Comparison of ENCODE assay signal across 17 mouse cellular contexts in genomic region chr11:79823631-79824310, GRCm38 (mm10).
DNase-seq lines count a peak whose midpoint lies in the region; ATAC-seq and TF ChIP-seq lines count a peak whose summit lies in the region.
"Had no signal": no experiment of that assay in that cellular context is flagged by ENCODE, and none has a peak within 500 bp of the region (broad histone marks: within the 10 kb centered on the region; RNA-seq: fewer than 3 reads in every experiment).

No protein-coding gene starts in this region.

- peak; percentile 44 for DNase-seq in gastrocnemius, adult 2 months
- no peak for DNase-seq in gastrocnemius, postnatal 4 days (ENCODE audit: low spot score in 2 of 2)
- DNase-seq in liver, adult 2 months (ENCODE audit: extremely low read depth, low read depth, low spot score): peak; percentile 72
- DNase-seq in liver, postnatal 0 days: no peak
- peak; percentile 36 for DNase-seq in adrenal gland, postnatal 25 days
- peak; percentile 65 to 84 for DNase-seq in kidney, postnatal 25 days
- DNase-seq in embryo, embryonic 9.5 days (ENCODE audit: extremely low spot score): no peak
- DNase-seq in layer of hippocampus, adult 8-10 months (ENCODE audit: low spot score in 2 of 2): no peak
- DNase-seq: layer of hippocampus, adult 9-11 months; lung, postnatal 14 days had no signal

- intact Hi-C loops in gastrocnemius, adult 2 months (cut with DNase I): no loop called here

- 63% methylated on average over 11 of the region's 11 CpGs for WGBS in liver, adult 2 months
- 78% methylated on average over 11 of the region's 11 CpGs for WGBS in liver, postnatal 0 days (ENCODE audit: insufficient replicate concordance)

- no peaks in the 10 kb centered on the region for H3K36me3 ChIP-seq in liver, adult 2 months (ENCODE audit: control insufficient read depth, insufficient read depth, low read length)
- no peaks in the 10 kb centered on the region for H3K36me3 ChIP-seq in liver, postnatal 0 days (replicated peaks; ENCODE audit: insufficient read depth, low read length)
- H3K36me3 ChIP-seq: heart, embryonic 10.5 days; limb, embryonic 13.5 days; liver, embryonic 15.5 days; neural tube, embryonic 12.5 days had no signal

- TF ChIP-seq POLR2A in liver, adult 2 months (IDR thresholded peaks at IDR 0.05; ENCODE audit: extremely low read depth, insufficient read depth, low read length): no peak

- H3K4me3 ChIP-seq in gastrocnemius, adult 2 months: no peak overlapping the region
- no peak overlapping the region for H3K4me3 ChIP-seq in liver, adult 2 months (ENCODE audit: insufficient read depth, low read depth, low read length)
- H3K4me3 ChIP-seq in liver, postnatal 0 days (ENCODE audit: low read depth, low read length): no peak overlapping the region
- H3K4me3 ChIP-seq: forebrain, embryonic 13.5 days; heart, embryonic 10.5 days; limb, embryonic 13.5 days; liver, embryonic 15.5 days; neural tube, embryonic 12.5 days had no signal

- ATAC-seq in liver, postnatal 0 days: no peak
- ATAC-seq: forebrain, embryonic 13.5 days; intestine, postnatal 0 days had no signal

- H3K4me2 ChIP-seq in liver, postnatal 0 days (ENCODE audit: low read depth, low read length): no peak overlapping the region
- H3K4me2 ChIP-seq: forebrain, embryonic 13.5 days; hindbrain, embryonic 14.5 days; limb, embryonic 13.5 days; liver, embryonic 15.5 days; neural tube, embryonic 12.5 days had no signal

- no peaks in the 10 kb centered on the region; the same call in 1 of the 2 replicates for H3K4me1 ChIP-seq in liver, adult 2 months (ENCODE audit: control insufficient read depth, insufficient read depth, low read length)
- no peaks in the 10 kb centered on the region for H3K4me1 ChIP-seq in liver, postnatal 0 days (ENCODE audit: insufficient read depth)
- H3K4me1 ChIP-seq: forebrain, embryonic 13.5 days; liver, embryonic 15.5 days; neural tube, embryonic 12.5 days had no signal

- no peaks in the 10 kb centered on the region for H3K27me3 ChIP-seq in liver, adult 2 months (ENCODE audit: control insufficient read depth, insufficient read depth, low read length)
- H3K27me3 ChIP-seq in liver, postnatal 0 days (ENCODE audit: insufficient read depth, low read length): no peaks in the 10 kb centered on the region
- H3K27me3 ChIP-seq: forebrain, embryonic 13.5 days; limb, embryonic 13.5 days; neural tube, embryonic 12.5 days had no signal

- peak overlapping the region; percentile 65 for H3K27ac ChIP-seq in gastrocnemius, adult 2 months
- H3K27ac ChIP-seq in liver, adult 2 months (replicated peaks; ENCODE audit: insufficient read depth, low read depth, low read length): no peak overlapping the region
- H3K27ac ChIP-seq in liver, postnatal 0 days (ENCODE audit: low read depth): no peak overlapping the region
- H3K27ac ChIP-seq: forebrain, embryonic 13.5 days; heart, embryonic 10.5 days; hindbrain, embryonic 14.5 days; limb, embryonic 13.5 days; liver, embryonic 15.5 days; neural tube, embryonic 12.5 days had no signal

- TF ChIP-seq CTCF in gastrocnemius, adult 2 months (IDR thresholded peaks at IDR 0.05): no peak
- no peak for TF ChIP-seq CTCF in liver, adult 2 months (IDR thresholded peaks at IDR 0.05; ENCODE audit: low read depth, low read length)
- no peak for TF ChIP-seq CTCF in liver, postnatal 0 days (IDR thresholded peaks at IDR 0.05; ENCODE audit: low read depth)

- H3K9me3 ChIP-seq in liver, postnatal 0 days (ENCODE audit: low read length): peaks cover 3% of the 10 kb centered on the region; the same call in 1 of the 2 replicates
- H3K9me3 ChIP-seq: forebrain, embryonic 13.5 days; heart, embryonic 10.5 days; limb, embryonic 13.5 days; liver, embryonic 15.5 days; neural tube, embryonic 12.5 days had no signal

- no peaks in the 10 kb centered on the region for H3K79me2 ChIP-seq in liver, adult 2 months (ENCODE audit: control insufficient read depth, insufficient read depth, low read length)

- no peak overlapping the region for H3K9ac ChIP-seq in liver, adult 2 months (ENCODE audit: low read depth, low read length)
- H3K9ac ChIP-seq in liver, postnatal 0 days (replicated peaks): no peak overlapping the region
- H3K9ac ChIP-seq: forebrain, embryonic 13.5 days; hindbrain, embryonic 14.5 days; limb, embryonic 13.5 days; liver, embryonic 15.5 days; neural tube, embryonic 12.5 days had no signal

- TF ChIP-seq EP300 in liver, postnatal 0 days (IDR thresholded peaks at IDR 0.05; ENCODE audit: low read depth): no peak

Comparison
In these comparisons a context has a peak if more than half of its experiments do, and no peak if none do; other contexts are left out.
1. DNase-seq: peak in gastrocnemius, adult 2 months (single experiment), liver, adult 2 months (single experiment), adrenal gland, postnatal 25 days (single experiment) and kidney, postnatal 25 days (2 of 2); none in gastrocnemius, postnatal 4 days (0 of 2), liver, postnatal 0 days (single experiment), embryo, embryonic 9.5 days (single experiment) and layer of hippocampus, adult 8-10 months (0 of 2).